Mouse (Mus musculus) cortical plate, adult 2 months (tissue): ENCODE results near the gene Clta. TPM values are rescaled to one million over a fixed set of nuclear protein-coding genes. Genes with fewer than 3 reads are reported as not detected.

Experiments
- H3K27ac ChIP-seq: fragments of 200-500 bp; 2 replicates; pipeline ENCODE4 v1.5.1; 2012; ENCODE audit warnings: low read length, control low read depth, inconsistent platforms; ENCODE audit not compliant: insufficient read depth
- H3K4me1 ChIP-seq: fragments of 200-500 bp; 2 replicates; pipeline ENCODE4 v1.6.1; 2011; ENCODE audit warnings: low read length; ENCODE audit not compliant: control insufficient read depth, insufficient read depth
- H3K4me3 ChIP-seq: fragments of 200-500 bp; 2 replicates; pipeline ENCODE4 v1.5.1; 2011; ENCODE audit warnings: mild to moderate bottlenecking, low read length, control low read depth; ENCODE audit not compliant: insufficient read depth
- CTCF ChIP-seq: fragments of 200-500 bp; IDR thresholded peaks from 2 replicates; pipeline ENCODE4 v1.5.1; 2011; ENCODE audit warnings: mild to moderate bottlenecking, control low read depth, low read length; ENCODE audit not compliant: insufficient read depth; ENCODE audit errors: extremely low read depth
- POLR2A ChIP-seq: fragments of 200-500 bp; IDR thresholded peaks from 2 replicates; pipeline ENCODE4 v1.6.1; 2011; ENCODE audit warnings: mild to moderate bottlenecking, low read length, control low read depth; ENCODE audit not compliant: insufficient read depth; ENCODE audit errors: extremely low read depth
- polyA plus RNA-seq: library from polyadenylated mRNA; depleted of rRNA; stranded (reverse); fragments of >200 nt; gene quantifications from 2 replicates; pipeline ENCODE4 v1.2.3, GENCODE M21; 2012; rRNA removed

Clta gene
- 385 and 422 TPM in 2 replicates for polyA plus RNA-seq

DNA sequence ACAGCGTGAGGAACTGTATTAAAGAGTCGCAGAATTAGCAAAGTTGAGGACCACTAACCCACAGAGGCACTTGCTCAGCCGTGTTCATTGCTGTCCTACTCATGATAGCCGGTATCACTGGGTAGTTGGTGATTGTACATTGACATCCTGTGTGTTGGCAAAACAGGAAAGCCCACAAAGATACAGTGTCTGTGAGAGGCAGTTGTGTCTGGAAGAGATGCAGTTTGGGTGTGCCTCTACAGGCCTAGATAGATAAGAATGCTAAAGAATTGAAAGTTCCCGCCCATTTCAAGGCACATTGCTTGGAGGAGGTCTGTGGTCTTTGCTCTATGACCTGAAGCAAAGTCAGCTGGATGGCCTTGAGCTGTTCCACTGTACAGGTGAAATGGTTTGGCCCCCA lies at the start of gene Clta:
Gene Clta (plus strand): TSS at position 327 of the 400 bp plus-strand sequence.
- H3K4me1 ChIP-seq = no peaks in the 10 kb centered on the region
- no peak within 1 kb of the TSS for H3K4me3 ChIP-seq
- TF ChIP-seq POLR2A (no peak), CTCF (no peak)
- no peak within 1 kb of the TSS for H3K27ac ChIP-seq

DNA sequence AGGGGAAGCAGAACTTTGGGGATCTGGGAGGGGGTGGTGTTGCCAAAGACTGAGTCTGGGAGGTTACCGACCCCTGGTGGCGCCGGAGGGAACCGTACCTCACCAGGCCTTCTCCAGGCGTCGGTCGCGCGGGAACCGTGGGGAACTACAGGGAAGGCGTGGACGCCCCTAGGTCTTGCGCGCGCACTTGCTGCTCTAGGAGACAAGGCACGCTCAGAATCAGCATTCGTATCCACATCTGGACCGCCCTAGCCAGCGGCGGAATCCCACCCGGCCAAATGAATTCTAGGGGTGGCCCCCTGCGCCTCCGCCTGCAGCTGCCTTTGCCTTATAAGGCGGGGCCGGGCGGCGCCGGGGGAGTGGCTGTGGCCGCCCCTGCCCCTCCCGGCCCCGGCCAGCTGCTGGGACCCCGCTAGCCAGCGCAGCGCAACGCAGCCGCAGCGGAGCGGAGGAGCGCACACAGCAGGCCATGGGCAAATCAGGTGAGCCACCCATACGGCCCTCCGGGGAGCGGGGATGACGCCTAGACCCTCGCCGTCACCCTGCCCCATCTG lies 46.9 kb upstream of the Clta start, which contains the start of gene Glipr2:
Gene Glipr2 (plus strand): TSS at position 110 of the 554 bp plus-strand sequence.
- Histone ChIP-seq H3K4me3 (peak within 1 kb of the TSS; percentile 38), H3K4me1 (no peaks in the 10 kb centered on the region), H3K27ac (no peak within 1 kb of the TSS)
- TF ChIP-seq CTCF (peak; percentile 57), POLR2A (no peak)

DNA sequence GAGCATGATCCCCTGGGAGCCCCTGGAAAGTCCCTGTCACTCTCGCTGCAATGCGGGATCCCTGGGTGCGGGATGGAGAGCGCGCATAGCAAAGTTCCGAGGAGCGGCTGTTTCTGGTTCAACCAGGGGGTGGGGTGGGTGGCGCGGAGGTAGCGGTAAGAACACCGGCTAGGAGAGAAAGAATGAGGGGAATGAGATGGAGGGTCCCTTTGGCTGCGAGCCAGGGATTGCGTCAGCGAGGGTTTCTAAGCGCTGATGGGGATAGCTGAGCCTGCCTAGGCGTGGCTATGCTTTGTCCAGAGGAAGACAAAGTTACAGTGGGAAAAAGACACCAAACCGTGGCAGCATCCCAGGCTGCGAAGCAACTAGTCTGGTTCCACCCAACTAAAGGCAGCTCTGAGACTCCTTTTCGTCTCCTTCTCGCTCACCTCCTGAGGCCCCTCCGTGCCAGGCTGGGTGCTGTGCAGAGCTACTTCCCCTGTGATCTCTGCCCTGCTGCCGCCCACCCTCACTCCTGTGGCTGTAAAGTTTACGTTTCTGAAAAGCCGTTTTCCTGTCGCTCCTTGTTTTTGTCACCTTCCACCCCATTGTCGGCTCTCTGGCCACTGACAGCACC lies 46.3 kb upstream of the Clta start:
- no peaks in the 10 kb centered on the region for H3K4me1 ChIP-seq
- TF ChIP-seq POLR2A = no peak
- no peak for TF ChIP-seq CTCF
- peak overlapping the region; percentile 38 for H3K4me3 ChIP-seq
- H3K27ac ChIP-seq = no peak overlapping the region

DNA sequence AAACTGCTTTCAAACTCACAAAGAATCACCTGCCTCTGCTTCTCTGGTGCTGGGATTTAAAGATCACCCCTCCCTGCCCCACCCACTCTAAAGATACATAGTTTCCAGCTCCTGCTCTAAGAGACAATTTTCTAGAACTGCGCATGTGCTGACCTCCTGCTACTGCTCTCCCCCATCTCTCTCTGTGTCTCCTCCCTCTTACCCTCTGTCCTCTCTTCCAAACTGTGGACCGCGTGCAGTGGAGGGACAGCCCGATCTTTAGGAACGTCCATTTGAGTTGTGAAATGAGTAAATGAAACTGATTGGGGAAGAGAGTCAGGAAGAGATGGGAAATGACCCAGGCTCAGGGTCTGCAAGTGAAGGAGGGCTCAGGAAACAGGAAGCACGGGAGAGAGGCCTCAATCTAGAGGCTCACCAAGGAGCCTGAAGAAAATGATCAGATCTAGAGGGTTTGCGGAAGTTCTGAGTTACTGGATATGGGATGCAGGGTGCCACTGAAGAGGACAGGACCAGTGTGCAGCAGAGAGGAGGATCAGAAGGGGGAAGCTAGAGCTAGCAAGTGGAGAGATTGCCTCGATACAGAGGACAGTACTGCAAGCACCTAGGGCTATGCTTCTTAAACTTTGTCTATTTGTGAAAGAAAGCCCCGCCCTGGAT lies 44.6 kb upstream of the Clta start:
- Histone ChIP-seq H3K4me3 (no peak overlapping the region), H3K4me1 (no peaks in the 10 kb centered on the region), H3K27ac (no peak overlapping the region)
- TF ChIP-seq POLR2A (no peak), CTCF (no peak)

DNA sequence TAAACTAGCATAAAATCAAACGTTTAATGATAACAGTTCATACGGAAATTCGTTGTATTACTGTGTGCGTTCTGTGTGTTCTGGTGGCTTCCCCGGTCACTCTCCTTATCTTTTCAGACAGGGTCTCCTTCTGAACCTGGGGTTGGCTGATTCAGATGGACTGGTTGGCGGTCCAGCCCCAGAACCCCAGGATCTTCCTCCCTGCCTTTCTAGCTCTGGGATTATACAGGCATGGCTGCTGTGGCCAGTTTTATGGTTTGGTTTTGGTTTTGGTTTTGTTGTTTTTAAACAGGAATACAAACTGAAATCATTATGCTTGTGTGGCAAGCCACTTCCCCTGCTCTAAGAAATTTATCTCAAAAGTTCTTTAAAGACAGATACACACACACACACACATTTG lies 44.0 kb upstream of the Clta start:
- no peak overlapping the region for H3K4me3 ChIP-seq
- H3K4me1 ChIP-seq = no peaks in the 10 kb centered on the region
- no peak for TF ChIP-seq CTCF
- TF ChIP-seq POLR2A = no peak
- no peak overlapping the region for H3K27ac ChIP-seq

DNA sequence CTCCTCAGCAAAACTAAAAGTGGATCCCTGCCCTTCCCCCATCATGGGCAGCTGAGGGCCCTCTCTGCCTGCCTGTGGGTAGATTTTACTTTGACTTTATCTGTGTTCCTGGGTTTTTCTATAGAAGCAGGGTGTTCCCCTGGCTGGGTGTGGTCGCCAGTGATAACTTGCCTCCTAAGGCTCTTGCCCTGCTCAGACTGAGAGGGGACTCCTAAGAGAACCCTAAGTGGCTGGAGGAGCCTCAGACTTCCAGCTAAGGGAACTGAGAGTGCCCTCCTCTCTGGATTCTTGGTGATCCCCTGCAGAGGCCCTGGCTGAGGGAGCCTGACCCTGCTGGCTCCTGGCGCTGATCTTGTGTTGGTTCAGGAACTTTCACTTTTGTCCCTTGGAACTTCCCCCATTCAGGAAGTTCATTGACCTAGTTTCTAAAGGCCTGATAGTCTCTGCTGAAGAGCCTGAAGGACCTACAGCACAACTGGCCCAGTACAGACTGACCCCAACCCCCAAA lies 39.9 kb upstream of the Clta start:
- H3K27ac ChIP-seq = no peak overlapping the region
- H3K4me3 ChIP-seq = no peak overlapping the region
- TF ChIP-seq POLR2A = no peak
- TF ChIP-seq CTCF = no peak
- no peaks in the 10 kb centered on the region for H3K4me1 ChIP-seq

DNA sequence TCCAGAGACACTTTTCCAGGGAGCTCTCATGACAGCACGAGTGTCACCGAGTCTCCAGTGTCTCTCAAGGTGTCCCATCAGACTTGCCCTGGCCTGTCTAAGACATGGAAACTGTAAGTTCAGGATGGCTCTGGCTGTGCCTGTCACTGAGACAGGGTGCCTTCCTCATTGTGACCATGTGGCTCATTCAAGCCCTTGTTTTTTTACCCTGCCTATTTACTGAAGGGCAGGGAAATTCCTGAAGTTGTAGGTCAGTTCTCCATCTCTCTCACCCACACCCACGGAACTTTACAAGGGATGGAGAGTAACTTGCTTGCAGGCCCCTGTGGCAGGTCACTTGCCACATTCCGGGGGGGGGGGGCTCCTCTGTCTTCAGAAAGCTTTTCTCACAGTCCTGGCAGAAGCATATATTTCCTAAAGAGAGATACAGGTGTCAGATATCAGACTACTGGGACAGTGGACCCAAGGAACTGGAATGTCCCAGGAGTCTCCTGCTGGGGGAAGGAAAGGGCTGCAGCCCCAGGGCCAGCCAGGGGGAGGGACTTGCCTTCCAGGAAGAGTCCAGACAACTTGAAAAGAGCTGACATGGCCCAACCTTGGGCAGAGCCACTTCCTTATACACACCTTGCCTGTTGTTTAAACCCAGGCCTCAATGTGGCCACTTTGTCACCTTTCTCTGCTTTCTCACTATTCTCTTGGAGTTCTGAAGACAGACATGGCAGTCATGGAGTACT lies 39.1 kb upstream of the Clta start:
- H3K4me3 ChIP-seq = no peak overlapping the region
- no peak overlapping the region for H3K27ac ChIP-seq
- H3K4me1 ChIP-seq = no peaks in the 10 kb centered on the region
- TF ChIP-seq POLR2A = no peak
- no peak for TF ChIP-seq CTCF

DNA sequence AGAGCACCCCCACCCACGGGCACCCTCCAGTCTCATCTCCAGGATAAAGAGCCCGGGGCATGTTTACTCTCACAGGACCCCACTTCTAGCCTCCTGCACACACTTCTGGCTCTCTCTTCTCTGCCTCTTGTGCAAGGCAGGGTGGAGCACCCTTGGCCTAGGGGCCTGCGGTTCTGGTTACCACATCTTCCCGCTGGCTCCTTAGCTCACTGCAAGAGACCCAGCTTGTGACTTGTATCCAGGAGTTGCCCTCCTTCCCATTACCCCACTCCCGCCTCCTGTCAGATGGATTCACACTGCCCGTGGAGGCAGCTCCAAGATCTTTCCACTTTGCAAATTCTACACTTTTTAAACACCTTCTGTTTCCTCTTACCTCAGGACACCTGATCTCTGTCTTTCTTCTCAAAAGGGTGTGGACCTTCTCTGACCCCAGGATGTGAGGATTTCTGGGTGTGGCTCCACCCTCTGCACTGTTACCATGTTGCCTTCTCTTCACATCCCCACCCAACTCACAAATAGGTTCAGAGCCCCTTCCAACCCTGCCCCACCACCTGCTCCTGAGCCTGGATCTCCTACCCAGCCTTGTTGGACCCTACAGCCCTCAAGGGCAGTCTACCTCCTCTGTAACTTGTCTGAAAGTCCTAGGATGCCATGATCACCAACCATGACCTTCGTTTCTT lies 38.3 kb upstream of the Clta start:
- Histone ChIP-seq H3K27ac (no peak overlapping the region), H3K4me3 (no peak overlapping the region), H3K4me1 (no peaks in the 10 kb centered on the region)
- TF ChIP-seq POLR2A (no peak), CTCF (no peak)

DNA sequence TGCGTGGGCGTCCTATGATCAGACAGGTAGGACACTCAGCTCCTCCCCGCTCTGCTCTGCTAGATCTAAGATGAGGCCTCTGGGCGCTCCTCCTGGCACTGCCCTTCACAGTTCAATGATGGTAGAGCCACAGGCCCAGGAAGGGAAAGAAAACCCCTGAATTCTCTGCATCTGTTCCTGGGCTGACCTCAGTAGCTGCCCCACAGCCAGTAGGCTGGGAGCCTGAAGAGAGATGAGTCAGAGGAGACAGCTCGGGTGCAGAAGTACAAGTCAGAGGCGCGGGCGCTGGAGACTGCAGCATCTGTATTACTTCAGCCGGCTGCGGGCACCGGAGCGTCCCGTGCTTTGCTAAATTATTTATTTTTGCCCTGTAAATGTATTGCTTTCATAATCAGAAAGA lies 35.6 kb upstream of the Clta start:
- H3K27ac ChIP-seq = no peak overlapping the region
- TF ChIP-seq CTCF = no peak
- TF ChIP-seq POLR2A = no peak
- no peak overlapping the region for H3K4me3 ChIP-seq
- peaks cover 4% of the 10 kb centered on the region; the same call in 1 of the 2 replicates for H3K4me1 ChIP-seq
